Mouse (Mus musculus) embryonic fibroblast, embryonic 13.5 days (primary cell): ENCODE results near the gene Timm17a. TPM values are rescaled to one million over a fixed set of nuclear protein-coding genes. Genes with fewer than 3 reads are reported as not detected.
A peak's percentile ranks its signal among the peaks of the same experiment; 100 is the strongest.

Source experiments
- H3K27ac ChIP-seq: 2 replicates; pipeline ENCODE4 v1.5.1; 2012; ENCODE audit warnings: low read length, control low read depth, inconsistent platforms; ENCODE audit not compliant: insufficient read depth
- H3K4me1 ChIP-seq: 2 replicates; pipeline ENCODE4 v1.6.1; 2011; ENCODE audit warnings: low read length; ENCODE audit not compliant: control insufficient read depth, insufficient read depth
- H3K4me3 ChIP-seq: 2 replicates; pipeline ENCODE4 v1.5.1; 2011; ENCODE audit warnings: mild to moderate bottlenecking, control low read depth, low read length; ENCODE audit not compliant: insufficient read depth
- CTCF ChIP-seq: IDR thresholded peaks from 2 replicates; pipeline ENCODE4 v1.5.1; 2011; ENCODE audit warnings: mild to moderate bottlenecking, control low read depth, low read length, moderate library complexity, borderline replicate concordance; ENCODE audit not compliant: insufficient read depth
- POLR2A ChIP-seq: IDR thresholded peaks from 2 replicates; pipeline ENCODE4 v1.6.1; 2011; ENCODE audit warnings: low read depth, mild to moderate bottlenecking, control low read depth, low read length, moderate library complexity
- polyA plus RNA-seq: library from polyadenylated mRNA; stranded (reverse); fragments of >200 nt; gene quantifications from 2 replicates; pipeline ENCODE4 v1.2.4, GENCODE M21; 2011; ENCODE audit warnings: low read depth; ENCODE audit not compliant: missing spikeins, insufficient read length

The Timm17a gene
- polyA plus RNA-seq, 1 experiment = 108 TPM

DNA sequence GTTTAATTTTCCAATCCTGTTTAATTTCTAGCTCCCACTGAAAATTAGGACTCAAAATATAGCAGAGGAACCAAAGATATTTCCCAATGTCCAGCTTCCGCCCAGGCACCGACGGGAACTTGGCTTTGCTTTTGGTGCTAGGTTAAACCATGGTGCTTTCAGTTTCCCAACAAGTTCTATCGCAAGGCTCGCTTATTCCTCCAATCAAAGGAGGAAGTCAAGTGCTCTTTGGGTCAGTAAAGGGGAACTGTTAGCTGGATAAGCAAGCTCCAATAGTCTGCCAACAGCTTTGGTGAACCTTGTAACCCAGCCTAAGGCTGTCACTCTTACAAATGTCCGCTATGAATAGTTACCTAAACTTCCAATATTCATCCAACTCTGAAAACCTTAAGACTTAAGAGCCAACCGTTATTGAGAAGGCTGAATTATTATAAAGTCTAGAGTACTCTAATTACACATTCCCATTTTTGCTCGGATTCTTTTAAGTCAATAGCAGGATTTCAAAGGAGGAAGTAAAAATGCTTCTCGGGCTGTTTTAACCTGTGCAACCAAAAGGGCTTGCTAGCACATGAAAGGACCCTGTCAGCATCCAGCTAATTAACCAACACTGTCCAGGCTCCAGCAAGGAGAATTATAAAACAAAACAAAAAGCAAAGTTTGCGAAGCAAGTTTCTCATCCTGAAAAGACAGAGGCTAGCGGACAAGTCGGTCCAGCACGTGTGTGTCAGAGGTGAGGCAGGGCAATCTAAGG lies 30.9 kb downstream of the Timm17a start:
- TF ChIP-seq CTCF = no peak
- TF ChIP-seq POLR2A = no peak
- Histone ChIP-seq H3K4me1 (no peaks in the 10 kb centered on the region), H3K4me3 (peak overlapping the region; percentile 54), H3K27ac (0 out of 2 replicates have a peak overlapping the region, but pooled peaks have one; percentile 38)

DNA sequence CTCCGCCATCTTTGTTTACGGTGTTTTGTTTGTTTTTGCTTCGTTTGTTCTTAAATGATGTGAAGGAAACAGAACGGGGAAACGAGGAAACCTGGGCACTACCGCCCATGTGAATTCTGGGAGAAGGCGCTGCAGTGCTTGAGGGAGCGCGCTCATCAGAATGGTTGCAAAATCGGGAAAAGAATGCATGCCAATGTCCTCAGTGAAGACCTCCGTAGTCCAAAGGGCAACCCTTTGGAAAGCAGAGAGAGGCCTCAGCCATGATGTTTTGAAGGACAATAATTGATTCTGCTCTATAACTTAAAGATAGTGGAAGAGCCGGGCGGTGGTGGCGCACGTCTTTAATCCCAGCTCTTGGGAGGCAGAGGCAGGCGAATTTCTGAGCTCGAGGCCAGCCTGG lies 31.7 kb downstream of the Timm17a start:
- TF ChIP-seq POLR2A (no peak), CTCF (no peak)
- Histone ChIP-seq H3K4me3 (no peak overlapping the region), H3K27ac (no peak overlapping the region), H3K4me1 (no peaks in the 10 kb centered on the region)

DNA sequence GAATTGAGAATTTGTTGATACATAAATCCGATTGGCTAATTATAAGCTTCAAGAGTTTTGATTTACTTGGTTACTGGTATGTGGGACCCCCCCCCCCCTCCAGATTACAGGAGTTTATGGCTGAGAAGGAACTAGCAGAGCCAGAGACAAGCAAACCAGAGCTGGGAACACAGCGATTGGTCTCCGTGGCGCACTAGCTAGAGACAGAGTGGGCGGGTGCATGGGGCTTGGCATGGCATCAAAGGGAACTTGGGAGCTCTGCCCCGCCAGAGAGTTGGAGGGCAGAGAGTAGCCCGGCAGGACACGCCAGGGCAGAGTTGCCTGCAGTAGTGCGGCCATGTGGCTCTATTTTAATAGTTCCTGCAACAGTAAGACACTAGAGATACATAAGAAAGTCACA lies 32.9 kb downstream of the Timm17a start:
- Histone ChIP-seq H3K27ac (no peak overlapping the region), H3K4me1 (no peaks in the 10 kb centered on the region), H3K4me3 (no peak overlapping the region)
- TF ChIP-seq CTCF (no peak), POLR2A (no peak)

DNA sequence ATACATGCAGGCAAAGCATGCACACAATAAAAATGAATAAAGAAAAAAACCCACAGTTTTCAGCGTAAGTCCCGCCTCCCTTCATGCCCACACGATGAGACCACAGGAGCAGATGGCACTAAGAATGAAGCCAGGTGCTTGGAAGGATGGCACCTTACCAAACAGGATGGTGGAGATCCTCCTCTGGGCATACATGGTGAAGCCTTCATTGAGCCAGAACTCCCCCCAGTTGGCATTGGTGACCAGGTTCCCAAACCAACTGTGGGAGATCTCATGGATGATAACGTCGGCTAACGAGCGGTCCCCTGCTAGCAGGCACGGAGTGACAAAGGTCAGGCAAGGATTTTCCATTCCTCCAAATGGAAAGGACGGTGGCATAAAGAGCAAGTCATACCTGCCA lies 42.2 kb downstream of the Timm17a start:
- Histone ChIP-seq H3K4me1 (no peaks in the 10 kb centered on the region), H3K4me3 (no peak overlapping the region), H3K27ac (no peak overlapping the region)
- TF ChIP-seq CTCF = no peak
- TF ChIP-seq POLR2A = no peak

DNA sequence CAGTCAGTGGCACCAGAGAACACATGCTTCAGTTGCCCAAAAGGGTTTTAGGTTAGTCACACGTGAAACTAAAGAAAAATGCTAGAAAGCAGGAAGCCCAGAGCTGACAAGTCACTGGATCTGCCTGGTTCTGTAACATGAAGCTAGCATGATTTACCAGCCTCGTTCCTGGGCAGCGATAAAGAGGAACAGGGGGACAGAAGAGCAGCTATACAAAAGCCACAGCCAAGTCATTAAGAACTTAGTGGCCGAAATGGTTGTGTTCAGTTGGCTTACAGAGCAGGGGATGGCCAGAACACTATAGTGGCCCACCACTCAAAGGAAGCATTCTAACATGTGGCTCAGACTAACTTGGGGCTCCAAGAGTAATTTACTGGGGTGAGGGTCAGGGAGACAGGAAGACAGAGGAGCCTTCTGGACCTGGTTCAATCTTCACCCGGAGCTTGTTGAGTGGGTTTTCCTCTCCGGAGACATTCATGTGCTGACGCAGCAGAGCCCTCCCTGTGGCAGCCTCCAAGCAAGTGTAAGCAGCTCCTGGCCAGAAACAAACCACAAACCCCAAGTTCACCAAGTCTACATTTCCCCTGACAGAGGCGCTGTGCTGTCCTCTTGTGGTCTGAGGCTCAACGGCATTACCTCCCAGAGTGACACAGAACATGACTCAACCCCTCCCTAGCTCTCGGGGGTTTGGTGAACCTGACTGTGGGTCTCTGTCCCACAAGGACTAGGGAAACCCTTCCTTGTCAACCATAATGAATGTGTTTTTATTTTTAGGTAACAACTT lies 45.7 kb downstream of the Timm17a start:
- Histone ChIP-seq H3K4me1 (no peaks in the 10 kb centered on the region), H3K4me3 (no peak overlapping the region), H3K27ac (no peak overlapping the region)
- TF ChIP-seq CTCF (no peak), POLR2A (no peak)

DNA sequence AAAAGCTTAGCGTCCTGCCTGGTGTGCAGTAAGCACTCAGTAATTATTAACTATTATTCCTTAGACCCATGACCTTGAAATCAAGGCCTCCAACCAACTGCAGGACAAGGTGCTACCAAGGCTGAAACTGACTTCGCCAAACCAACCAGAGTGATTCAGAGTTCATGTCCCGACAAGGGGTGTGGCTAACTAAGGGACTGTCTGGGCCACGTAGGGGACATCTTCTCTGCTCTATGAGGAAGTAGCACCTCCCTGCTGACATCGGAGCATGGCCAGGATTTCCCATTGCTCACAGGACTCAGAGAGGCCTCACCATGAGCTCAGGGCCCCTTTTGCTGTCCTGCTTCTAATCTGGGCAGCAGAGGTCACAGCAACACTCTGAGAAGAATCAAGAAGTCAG lies 47.7 kb downstream of the Timm17a start:
- Histone ChIP-seq H3K4me3 (no peak overlapping the region), H3K4me1 (no peaks in the 10 kb centered on the region), H3K27ac (no peak overlapping the region)
- TF ChIP-seq POLR2A (no peak), CTCF (no peak)

DNA sequence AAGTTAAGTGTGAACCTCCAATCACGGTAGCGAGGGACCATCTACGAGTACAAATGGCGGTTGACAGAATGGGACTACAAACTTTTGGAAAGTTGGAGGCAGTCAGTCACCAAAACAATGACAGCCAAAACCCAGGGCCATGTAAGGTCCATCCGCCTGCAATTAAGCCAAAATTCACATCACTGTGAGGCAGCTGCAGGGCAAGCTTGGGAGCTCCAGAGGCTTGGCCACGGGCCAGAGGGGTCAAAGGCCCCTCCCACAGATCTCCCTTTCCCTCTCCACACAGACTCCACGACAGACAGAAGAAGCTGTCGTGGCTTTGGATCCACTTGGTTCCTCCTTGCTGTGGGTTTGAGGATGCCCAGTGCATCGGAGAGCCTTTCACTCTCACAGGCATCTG lies 50.3 kb downstream of the Timm17a start:
- no peaks in the 10 kb centered on the region for H3K4me1 ChIP-seq
- H3K27ac ChIP-seq = no peak overlapping the region
- TF ChIP-seq CTCF (no peak), POLR2A (no peak)
- H3K4me3 ChIP-seq = no peak overlapping the region

DNA sequence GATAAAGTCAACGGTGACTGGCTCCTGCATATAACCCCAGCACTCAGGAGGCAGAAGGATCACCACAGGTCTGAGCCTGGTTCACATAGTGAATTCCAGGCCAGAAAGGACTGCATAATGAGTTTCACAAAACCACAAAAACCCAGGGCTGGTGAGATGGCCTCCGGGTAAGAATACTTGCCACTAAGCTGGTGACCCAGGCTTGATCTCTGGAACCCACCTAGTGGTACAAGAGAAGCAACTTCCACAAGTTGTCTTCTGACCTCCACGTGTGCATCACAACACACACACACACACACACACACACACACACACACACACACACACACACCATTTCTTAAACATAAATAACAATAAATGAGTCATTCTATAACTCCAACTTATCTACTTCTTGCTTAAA lies 51.2 kb downstream of the Timm17a start:
- Histone ChIP-seq H3K27ac (no peak overlapping the region), H3K4me3 (no peak overlapping the region), H3K4me1 (no peaks in the 10 kb centered on the region)
- no peak for TF ChIP-seq POLR2A
- no peak for TF ChIP-seq CTCF

DNA sequence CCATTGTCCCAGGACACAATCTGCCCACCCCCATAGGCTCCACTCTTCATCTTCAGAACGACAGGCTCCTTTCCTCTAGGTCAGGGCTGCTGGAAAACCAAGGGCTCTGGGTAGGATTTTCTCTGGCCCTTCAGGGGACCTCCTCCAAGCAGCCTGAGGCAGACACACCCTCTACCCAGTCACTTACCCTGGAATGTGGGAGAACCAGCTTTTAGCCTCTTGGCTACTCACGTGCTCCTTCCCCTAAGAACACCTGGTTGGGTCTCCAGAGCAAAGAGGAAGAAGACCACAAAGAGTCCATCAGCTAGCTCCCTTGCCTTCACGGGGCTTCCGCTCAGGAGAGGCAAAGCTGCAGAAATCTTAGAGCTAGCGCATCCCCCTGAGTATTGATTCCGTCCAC lies 52.6 kb downstream of the Timm17a start:
- TF ChIP-seq CTCF (no peak), POLR2A (no peak)
- no peak overlapping the region for H3K27ac ChIP-seq

DNA sequence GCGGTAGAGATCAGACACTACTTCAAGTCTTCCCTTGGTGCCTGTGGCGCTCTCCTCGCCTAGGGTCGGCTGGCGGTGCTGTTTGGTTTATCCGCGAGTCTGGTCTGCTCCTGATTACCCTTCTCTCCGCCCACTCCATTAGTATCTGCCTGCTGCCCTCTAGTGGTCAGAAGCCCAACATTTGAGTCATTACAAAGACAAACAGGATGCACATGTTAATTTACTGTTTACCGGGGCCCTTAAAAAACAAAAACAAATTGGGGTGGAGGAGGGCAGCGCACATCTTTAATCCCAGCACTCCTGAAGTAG lies 54.5 kb downstream of the Timm17a start:
- no peak overlapping the region for H3K27ac ChIP-seq
- H3K4me3 ChIP-seq = no peak overlapping the region
- no peaks in the 10 kb centered on the region for H3K4me1 ChIP-seq
- TF ChIP-seq POLR2A (no peak), CTCF (peak; percentile 65; the same call in 1 of the 2 replicates)

More for the DNA sequence above, 52.6 kb downstream of the Timm17a start:
- Histone ChIP-seq H3K4me3 (no peak overlapping the region), H3K4me1 (no peaks in the 10 kb centered on the region)

DNA sequence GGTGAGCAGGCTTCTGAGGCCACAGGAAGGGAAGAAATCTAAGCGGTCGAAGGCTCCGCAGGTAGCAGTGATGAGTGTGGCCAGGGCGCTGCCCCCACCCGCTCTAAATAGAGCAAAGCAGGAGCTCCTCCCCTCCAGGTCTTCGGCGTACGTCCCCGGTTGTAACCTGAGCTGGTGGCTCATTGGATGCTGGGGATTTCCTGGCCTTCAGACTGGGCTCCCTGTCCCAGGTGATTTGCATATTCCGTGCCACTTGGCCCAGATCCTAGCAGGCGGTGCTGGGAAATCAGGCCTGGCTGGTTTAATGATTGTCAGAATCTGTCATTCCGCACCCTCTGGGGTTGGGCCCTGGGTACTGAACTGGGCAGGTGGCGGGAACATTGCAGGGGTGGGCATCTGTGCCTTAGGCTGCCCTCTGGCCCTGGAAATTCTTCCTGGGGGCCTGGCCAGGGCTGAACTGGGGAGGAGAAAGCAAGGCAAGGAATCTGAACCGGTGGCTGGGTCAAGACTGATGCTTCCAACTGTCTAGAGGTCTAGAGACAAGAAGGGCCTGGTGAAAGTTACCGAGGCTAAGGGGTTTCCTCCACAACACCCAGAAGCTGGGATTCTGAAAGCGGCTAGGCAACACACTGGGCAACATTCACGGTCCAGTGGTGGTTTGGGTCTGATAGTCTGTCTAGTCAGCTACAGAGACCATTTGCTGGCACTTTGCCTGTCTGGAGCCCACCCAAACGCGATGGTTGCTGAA lies 55.0 kb downstream of the Timm17a start, which contains the start of gene Elf3:
Gene Elf3, minus strand, starts transcription at position 189 of the 748 bp plus-strand sequence.
- no peak within 1 kb of the TSS for H3K27ac ChIP-seq
- H3K4me1 ChIP-seq = no peaks in the 10 kb centered on the region
- TF ChIP-seq POLR2A (no peak), CTCF (no peak)
- H3K4me3 ChIP-seq = no peak within 1 kb of the TSS
